Mouse (Mus musculus) thymus, adult 2 months (tissue): Measurements from ENCODE around the gene Clybl.

Experiments used
- CTCF ChIP-seq: fragments of 200-500 bp; IDR thresholded peaks from 2 replicates; pipeline ENCODE4 v1.5.1; 2012; ENCODE audit warnings: mild to moderate bottlenecking, control low read depth, low read length, moderate library complexity, borderline replicate concordance; ENCODE audit not compliant: control insufficient read depth, poor library complexity, insufficient read depth; ENCODE audit errors: extremely low read depth
- POLR2A ChIP-seq: fragments of 200-500 bp; IDR thresholded peaks from 2 replicates; pipeline ENCODE4 v1.6.1; 2012; ENCODE audit warnings: mild to moderate bottlenecking, low read length, control low read depth, moderate library complexity; ENCODE audit not compliant: control insufficient read depth, poor library complexity, insufficient read depth; ENCODE audit errors: extremely low read depth

GRCm38 (mm10) chr14:122385238-122385534 is 203.7 kb downstream of the Clybl start:
- TF ChIP-seq CTCF (no peak), POLR2A (no peak)
